Mouse (Mus musculus): ENCODE data around the gene Dmap1. TPM values are rescaled to one million over a fixed set of nuclear protein-coding genes. Genes with fewer than 3 reads are reported as not detected.

Gene Dmap1
- total RNA-seq, 2 experiments from 2014 or later, result 14.4 to 16.2 TPM

DNA sequence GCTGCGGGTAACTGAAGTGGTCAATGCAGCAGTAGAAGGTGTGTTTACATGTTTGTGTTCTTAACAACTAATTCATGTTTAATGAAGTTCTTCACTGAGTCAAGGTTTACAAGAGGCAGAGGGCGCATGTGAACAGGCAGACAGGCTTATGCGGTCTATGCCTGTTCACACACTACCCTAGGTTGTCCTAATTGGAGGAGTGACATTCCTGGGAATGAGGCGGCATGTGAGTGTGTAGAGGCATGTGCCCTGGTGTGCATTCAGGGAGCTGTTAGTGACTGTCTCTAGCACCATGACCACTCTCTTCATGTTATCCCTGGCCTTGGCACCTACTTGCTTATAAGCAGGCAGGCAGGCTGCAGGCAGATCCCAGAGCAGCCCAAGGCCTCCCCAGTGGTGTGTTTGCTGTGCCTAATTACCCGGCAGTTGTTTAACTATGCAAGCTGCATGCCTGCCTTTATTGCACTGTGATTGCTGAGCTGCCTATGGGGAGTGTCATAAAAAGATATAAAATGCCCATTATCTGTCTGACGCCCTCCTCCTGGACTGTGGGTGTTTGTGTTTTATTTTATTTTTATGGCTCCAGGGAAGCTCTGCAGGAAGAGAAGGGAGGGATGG lies 51.9 kb downstream of the Dmap1 start:
- intact Hi-C loops (cut with DNase I), result loop anchor here (1.0 kb wide), 1 partner anchor 13 kb away; no protein-coding TSS in a partner anchor
- no peak for DNase-seq

DNA sequence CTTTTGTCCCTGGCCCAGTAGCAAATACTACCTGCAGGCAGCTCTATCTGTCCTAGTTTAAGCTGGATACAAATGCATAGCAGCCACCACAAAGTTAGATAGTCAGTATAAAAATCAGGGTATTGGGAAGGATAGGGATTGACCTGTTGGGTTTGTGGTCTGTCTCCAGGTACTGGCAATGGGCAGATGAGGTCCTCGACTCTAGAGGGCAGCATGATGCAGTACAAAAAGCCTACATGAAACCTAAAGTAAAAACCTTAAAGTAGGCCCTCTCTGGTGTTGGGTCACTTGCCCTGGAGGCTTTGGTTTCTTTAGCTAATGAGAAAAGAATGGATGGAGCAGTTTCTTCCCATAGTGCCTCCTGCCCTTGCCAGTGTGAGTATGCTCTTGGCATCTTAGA lies 53.6 kb downstream of the Dmap1 start:
- DNase-seq, result no peak
- intact Hi-C loops (cut with DNase I), result no loop called here

Other genes with a start within 250 kb of the Dmap1 start
- 10 to 100 TPM; 43.5 to 46.1 TPM for gene Rnf220, start 185.2 kb downstream of the Dmap1 start, total RNA-seq (2021)
- gene Eri3, start 131.9 kb downstream of the Dmap1 start, total RNA-seq (2021), result 10 to 100 TPM; 78.4 to 92.3 TPM
- gene Gm12845, start 42.1 kb upstream of the Dmap1 start, total RNA-seq (2021), result not detected
- gene Klf17, start 83.4 kb upstream of the Dmap1 start, total RNA-seq (2021), result not detected
- gene Slc6a9, start 152.2 kb upstream of the Dmap1 start, total RNA-seq (2021), result 1 to 10 TPM; 5.0 to 6.0 TPM
- under 1 TPM in 1 of 2 experiments, not detected in 1; 0.33 TPM for gene Ccdc24, start 190.3 kb upstream of the Dmap1 start, total RNA-seq (2021)
- gene B4galt2, start 201.2 kb upstream of the Dmap1 start, total RNA-seq (2021), result 1 to 10 TPM; 2.8 to 3.2 TPM
- gene Atp6v0b, start 205.1 kb upstream of the Dmap1 start, total RNA-seq (2021), result 10 to 100 TPM; 65.4 to 74.0 TPM
- gene Dph2, start 209.8 kb upstream of the Dmap1 start, total RNA-seq (2021), result 1 to 10 TPM; 1.4 to 2.6 TPM
- 100 to 1,000 TPM; 222 to 284 TPM for gene Ipo13, start 232.7 kb upstream of the Dmap1 start, total RNA-seq (2021)
- under 1 TPM; 0.15 to 0.32 TPM for gene Artn, start 247.5 kb upstream of the Dmap1 start, total RNA-seq (2021)